Mouse (Mus musculus): ENCODE measurements around the gene Cbfa2t2.

The Cbfa2t2 gene

GRCm38 (mm10) chr2:154507566-154508283, 71.4 kb downstream of the Cbfa2t2 start:
- in situ Hi-C loops (cut with MboI; ENCODE audit: low pct_unique_long_range_greater_than_20kb in 1 of 2, low sequenced_read_pairs in 2 of 2, unreplicated experiment in 1 of 2) = no loop called here

- in situ Hi-C loops (cut with MboI; ENCODE audit: low pct_unique_long_range_greater_than_20kb in 1 of 2, low sequenced_read_pairs in 2 of 2, unreplicated experiment in 1 of 2) = no loop called here
Measured at GRCm38 (mm10) chr2:154508450-154508849, 72.2 kb downstream of the Cbfa2t2 start.

GRCm38 (mm10) chr2:154510141-154510540, 73.9 kb downstream of the Cbfa2t2 start:
- in situ Hi-C loops (cut with MboI; ENCODE audit: low pct_unique_long_range_greater_than_20kb in 1 of 2, low sequenced_read_pairs in 2 of 2, unreplicated experiment in 1 of 2) = no loop called here

GRCm38 (mm10) chr2:154516944-154517343, 80.7 kb downstream of the Cbfa2t2 start:
- in situ Hi-C loops (cut with MboI; ENCODE audit: low pct_unique_long_range_greater_than_20kb in 1 of 2, low sequenced_read_pairs in 2 of 2, unreplicated experiment in 1 of 2) = no loop called here

GRCm38 (mm10) chr2:154517424-154517823, 81.1 kb downstream of the Cbfa2t2 start:
- in situ Hi-C loops (cut with MboI; ENCODE audit: low pct_unique_long_range_greater_than_20kb in 1 of 2, low sequenced_read_pairs in 2 of 2, unreplicated experiment in 1 of 2) = no loop called here

- in situ Hi-C loops (cut with MboI; ENCODE audit: low pct_unique_long_range_greater_than_20kb in 1 of 2, low sequenced_read_pairs in 2 of 2, unreplicated experiment in 1 of 2) = no loop called here
Measured at GRCm38 (mm10) chr2:154521449-154521848, 85.2 kb downstream of the Cbfa2t2 start.

GRCm38 (mm10) chr2:154522334-154522733, 86.1 kb downstream of the Cbfa2t2 start:
- in situ Hi-C loops (cut with MboI; ENCODE audit: low pct_unique_long_range_greater_than_20kb in 1 of 2, low sequenced_read_pairs in 2 of 2, unreplicated experiment in 1 of 2) = no loop called here

GRCm38 (mm10) chr2:154525285-154525684, 89.0 kb downstream of the Cbfa2t2 start:
- in situ Hi-C loops (cut with MboI; ENCODE audit: low pct_unique_long_range_greater_than_20kb in 1 of 2, low sequenced_read_pairs in 2 of 2, unreplicated experiment in 1 of 2) = no loop called here

GRCm38 (mm10) chr2:154526531-154526930, 90.2 kb downstream of the Cbfa2t2 start:
- in situ Hi-C loops (cut with MboI; ENCODE audit: low pct_unique_long_range_greater_than_20kb in 1 of 2, low sequenced_read_pairs in 2 of 2, unreplicated experiment in 1 of 2) = no loop called here

GRCm38 (mm10) chr2:154532888-154533287, 96.6 kb downstream of the Cbfa2t2 start:
- in situ Hi-C loops (cut with MboI; ENCODE audit: low pct_unique_long_range_greater_than_20kb in 1 of 2, low sequenced_read_pairs in 2 of 2, unreplicated experiment in 1 of 2) = no loop called here

GRCm38 (mm10) chr2:154534704-154535270, 98.5 kb downstream of the Cbfa2t2 start:
- in situ Hi-C loops (cut with MboI; ENCODE audit: low pct_unique_long_range_greater_than_20kb in 1 of 2, low sequenced_read_pairs in 2 of 2, unreplicated experiment in 1 of 2) = no loop called here

- in situ Hi-C loops (cut with MboI; ENCODE audit: low pct_unique_long_range_greater_than_20kb in 1 of 2, low sequenced_read_pairs in 2 of 2, unreplicated experiment in 1 of 2) = no loop called here
Measured at GRCm38 (mm10) chr2:154538310-154538709, 102.0 kb downstream of the Cbfa2t2 start.

GRCm38 (mm10) chr2:154538710-154539109, 102.4 kb downstream of the Cbfa2t2 start:
- in situ Hi-C loops (cut with MboI; ENCODE audit: low pct_unique_long_range_greater_than_20kb in 1 of 2, low sequenced_read_pairs in 2 of 2, unreplicated experiment in 1 of 2) = no loop called here

- in situ Hi-C loops (cut with MboI; ENCODE audit: low pct_unique_long_range_greater_than_20kb in 1 of 2, low sequenced_read_pairs in 2 of 2, unreplicated experiment in 1 of 2) = loop anchor here (10.0 kb wide), 1 partner anchor 125 kb away; no protein-coding TSS in a partner anchor
Measured at GRCm38 (mm10) chr2:154539720-154540119, 103.4 kb downstream of the Cbfa2t2 start.

GRCm38 (mm10) chr2:154541630-154542029, 105.3 kb downstream of the Cbfa2t2 start:
- in situ Hi-C loops (cut with MboI; ENCODE audit: low pct_unique_long_range_greater_than_20kb in 1 of 2, low sequenced_read_pairs in 2 of 2, unreplicated experiment in 1 of 2) = loop anchor here (10.0 kb wide), 1 partner anchor 127 kb away; no protein-coding TSS in a partner anchor

- in situ Hi-C loops (cut with MboI; ENCODE audit: low pct_unique_long_range_greater_than_20kb in 1 of 2, low sequenced_read_pairs in 2 of 2, unreplicated experiment in 1 of 2) = loop anchor here (10.0 kb wide), 1 partner anchor 129 kb away; no protein-coding TSS in a partner anchor
Measured at GRCm38 (mm10) chr2:154543567-154544347, 107.5 kb downstream of the Cbfa2t2 start.

GRCm38 (mm10) chr2:154546711-154547110, 110.4 kb downstream of the Cbfa2t2 start, which contains the start of gene 1700003F12Rik:
1700003F12Rik (plus strand) TSS chr2:154547085.
- in situ Hi-C loops (cut with MboI; ENCODE audit: low pct_unique_long_range_greater_than_20kb in 1 of 2, low sequenced_read_pairs in 2 of 2, unreplicated experiment in 1 of 2) = loop anchor here (10.0 kb wide), 1 partner anchor 132 kb away; no protein-coding TSS in a partner anchor

- in situ Hi-C loops (cut with MboI; ENCODE audit: low pct_unique_long_range_greater_than_20kb in 1 of 2, low sequenced_read_pairs in 2 of 2, unreplicated experiment in 1 of 2) = loop anchor here (10.0 kb wide), 1 partner anchor 134 kb away; no protein-coding TSS in a partner anchor
Measured at GRCm38 (mm10) chr2:154548688-154549087, 112.4 kb downstream of the Cbfa2t2 start.
